Mouse (Mus musculus) forebrain, embryonic 14.5 days (tissue): ENCODE measurements around the gene Crb1. TPM values are rescaled to one million over a fixed set of nuclear protein-coding genes. Genes with fewer than 3 reads are reported as not detected.

Experiments used
- ATAC-seq: fragments of 200-750 bp; cut with Nextera tagmentation; 2 replicates; pipeline ENCODE4 v1.8.0; 2017; ENCODE audit warnings: mild to moderate bottlenecking, moderate library complexity
- DNase-seq: peaks from one replicate; pipeline ENCODE4 v3.0.0-alpha.2; 2015; ENCODE audit warnings: low spot score
- H3K27ac ChIP-seq: fragments of 300-500 bp; sonication (generic); 2 replicates; pipeline ENCODE4 v1.5.1; 2014; ENCODE audit warnings: low read depth, mild to moderate bottlenecking, control low read depth, low read length, moderate library complexity
- H3K27me3 ChIP-seq: fragments of 300-500 bp; sonication (generic); replicated peaks from 2 replicates; pipeline ENCODE4 v1.6.1; 2014; ENCODE audit warnings: low read length, control low read depth, mixed read lengths; ENCODE audit not compliant: control insufficient read depth, insufficient read depth
- H3K36me3 ChIP-seq: fragments of 300-500 bp; sonication (generic); 2 replicates; pipeline ENCODE4 v1.6.1; 2014; ENCODE audit warnings: low read length, control low read depth; ENCODE audit not compliant: control insufficient read depth, insufficient read depth
- H3K4me1 ChIP-seq: fragments of 300-500 bp; sonication (generic); 2 replicates; pipeline ENCODE4 v1.6.1; 2014; ENCODE audit warnings: antibody characterized with exemption, low read length, control low read depth; ENCODE audit not compliant: control insufficient read depth, insufficient read depth
- H3K4me2 ChIP-seq: fragments of 300-500 bp; sonication (generic); 2 replicates; pipeline ENCODE4 v1.6.1; 2014; ENCODE audit warnings: mild to moderate bottlenecking, control low read depth, low read length
- H3K4me3 ChIP-seq: fragments of 300-500 bp; sonication (generic); 2 replicates; pipeline ENCODE4 v1.5.1; 2014; ENCODE audit warnings: low read depth, low read length, control low read depth
- H3K9ac ChIP-seq: fragments of 300-500 bp; sonication (generic); 2 replicates; pipeline ENCODE4 v1.6.1; 2014; ENCODE audit warnings: mild to moderate bottlenecking, low read length, control low read depth, moderate library complexity
- H3K9me3 ChIP-seq: fragments of 300-500 bp; sonication (generic); replicated peaks from 2 replicates; pipeline ENCODE4 v1.6.1; 2016; ENCODE audit warnings: low read length, control low read depth, mixed read lengths; ENCODE audit not compliant: control insufficient read depth
- WGBS: fragments of 180-500 bp; shearing (Covaris S2); extraction: QIAGEN DNeasy Blood & Tissue Kit; methylation state at CpG from one replicate; pipeline ENCODE4 v1.1.7; 2014; 5-methylcytosine and 5-hydroxymethylcytosine counted together
- polyA plus RNA-seq: library from polyadenylated mRNA; unstranded; fragments of >200 nt; fragmentation: Nextera tagmentation; extraction: Ambion mirVana; gene quantifications from 2 replicates; pipeline ENCODE4 v1.2.1, GENCODE M21; 2014

Gene Crb1
- polyA plus RNA-seq, 1 experiment from 2014 or later, result 1.8 TPM

DNA sequence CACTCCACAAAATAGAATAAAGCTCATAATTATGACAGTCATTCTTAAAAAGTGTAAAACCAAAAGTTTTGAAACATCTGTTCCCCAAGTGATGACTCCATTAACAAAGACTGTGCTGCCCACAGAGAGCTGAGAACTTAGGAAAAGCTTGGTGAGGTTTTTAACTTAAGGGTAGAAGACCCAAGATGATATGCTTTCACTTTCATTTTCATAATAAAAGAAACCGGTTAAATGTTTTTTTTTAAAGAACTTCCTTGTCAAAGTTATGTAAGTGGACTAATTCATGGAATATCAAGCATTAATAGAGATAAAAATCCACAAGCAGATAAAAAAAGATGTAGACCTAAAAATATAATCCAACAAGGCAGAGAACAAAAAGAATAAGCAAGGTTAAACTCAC is 113.7 kb downstream of the Crb1 start:
- no peak overlapping the region for H3K4me2 ChIP-seq
- no peak overlapping the region for H3K9ac ChIP-seq
- no peaks in the 10 kb centered on the region for H3K4me1 ChIP-seq
- DNase-seq (no peak), ATAC-seq (no peak)
- no peak overlapping the region for H3K4me3 ChIP-seq
- no peaks in the 10 kb centered on the region for H3K36me3 ChIP-seq
- 77% methylated on average over 1 of the region's 1 CpGs for WGBS
- no peaks in the 10 kb centered on the region for H3K9me3 ChIP-seq
- no peaks in the 10 kb centered on the region for H3K27me3 ChIP-seq
- no peak overlapping the region for H3K27ac ChIP-seq

DNA sequence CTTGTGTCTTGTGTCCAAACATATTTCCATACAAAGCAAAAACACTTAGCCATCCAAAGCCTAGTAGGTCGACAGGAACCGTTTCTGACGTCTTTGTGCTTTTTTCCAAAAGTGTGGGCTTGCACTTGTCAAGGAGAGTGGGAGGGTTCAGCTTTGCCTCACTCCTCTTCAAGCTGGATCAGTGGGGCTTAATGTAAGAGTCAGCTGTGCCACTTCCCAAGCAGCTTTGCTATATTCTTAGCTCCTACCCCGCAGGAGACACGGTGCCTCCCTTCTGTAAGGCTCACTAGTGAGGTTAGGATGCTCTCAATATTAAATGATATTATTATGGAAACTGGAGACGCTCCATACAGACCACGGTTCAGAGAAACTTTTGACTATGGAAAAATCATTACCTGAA is 121.3 kb downstream of the Crb1 start:
- Histone ChIP-seq H3K9me3 (no peaks in the 10 kb centered on the region), H3K27ac (no peak overlapping the region), H3K4me2 (no peak overlapping the region), H3K4me3 (no peak overlapping the region), H3K9ac (no peak overlapping the region), H3K36me3 (no peaks in the 10 kb centered on the region), H3K27me3 (no peaks in the 10 kb centered on the region), H3K4me1 (no peaks in the 10 kb centered on the region)
- ATAC-seq, result no peak
- 64% methylated on average over 7 of the region's 7 CpGs for WGBS
- DNase-seq, result no peak

DNA sequence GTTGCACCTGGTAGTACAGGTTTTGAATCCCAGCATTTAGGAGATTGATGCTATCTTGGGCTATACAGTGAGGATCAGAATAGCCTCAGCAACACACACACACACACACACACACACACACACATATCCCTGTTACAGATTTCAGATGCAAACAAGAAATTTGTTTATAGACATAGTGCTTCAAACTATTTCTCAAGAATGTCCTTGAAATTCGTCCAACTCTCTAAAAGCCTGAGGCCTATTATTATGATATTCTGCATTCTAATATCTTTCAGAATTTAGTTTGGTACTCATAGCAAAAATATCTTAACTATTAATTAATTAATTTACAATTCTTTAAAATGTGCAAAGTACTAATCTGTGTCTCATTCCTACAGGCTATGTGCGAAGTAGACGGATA is 124.9 kb downstream of the Crb1 start:
- WGBS, result 91% methylated on average over 3 of the region's 3 CpGs
- Histone ChIP-seq H3K4me3 (no peak overlapping the region), H3K9ac (no peak overlapping the region), H3K9me3 (no peaks in the 10 kb centered on the region), H3K36me3 (no peaks in the 10 kb centered on the region), H3K27ac (no peak overlapping the region), H3K27me3 (no peaks in the 10 kb centered on the region), H3K4me2 (no peak overlapping the region), H3K4me1 (no peaks in the 10 kb centered on the region)
- DNase-seq (no peak), ATAC-seq (no peak)

DNA sequence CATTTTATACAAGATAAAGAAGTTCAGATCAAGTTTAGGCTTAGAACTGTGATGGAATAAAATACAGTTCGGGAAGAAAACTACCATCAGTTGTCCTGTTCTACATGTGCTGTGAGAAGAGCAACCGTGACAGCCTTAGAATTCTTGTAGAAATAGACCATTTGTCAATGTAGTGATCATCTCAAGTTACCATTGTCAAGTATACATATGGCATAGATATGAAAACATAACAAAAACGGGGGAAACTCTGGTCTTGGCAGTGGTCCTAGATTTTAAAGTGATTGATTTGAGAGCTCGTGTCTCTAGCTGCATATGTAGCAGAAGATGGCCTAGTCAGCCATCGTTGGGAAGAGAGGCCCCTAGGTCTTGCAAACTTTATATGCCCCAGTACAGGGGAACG is 127.7 kb downstream of the Crb1 start:
- H3K27me3 ChIP-seq, result no peaks in the 10 kb centered on the region
- no peaks in the 10 kb centered on the region for H3K36me3 ChIP-seq
- H3K9me3 ChIP-seq, result no peaks in the 10 kb centered on the region
- H3K27ac ChIP-seq, result no peak overlapping the region
- H3K4me2 ChIP-seq, result no peak overlapping the region
- WGBS, result 85% methylated on average over 6 of the region's 6 CpGs
- ATAC-seq (no peak), DNase-seq (peak; percentile 14)
- no peak overlapping the region for H3K9ac ChIP-seq
- no peak overlapping the region for H3K4me3 ChIP-seq
- no peaks in the 10 kb centered on the region for H3K4me1 ChIP-seq

DNA sequence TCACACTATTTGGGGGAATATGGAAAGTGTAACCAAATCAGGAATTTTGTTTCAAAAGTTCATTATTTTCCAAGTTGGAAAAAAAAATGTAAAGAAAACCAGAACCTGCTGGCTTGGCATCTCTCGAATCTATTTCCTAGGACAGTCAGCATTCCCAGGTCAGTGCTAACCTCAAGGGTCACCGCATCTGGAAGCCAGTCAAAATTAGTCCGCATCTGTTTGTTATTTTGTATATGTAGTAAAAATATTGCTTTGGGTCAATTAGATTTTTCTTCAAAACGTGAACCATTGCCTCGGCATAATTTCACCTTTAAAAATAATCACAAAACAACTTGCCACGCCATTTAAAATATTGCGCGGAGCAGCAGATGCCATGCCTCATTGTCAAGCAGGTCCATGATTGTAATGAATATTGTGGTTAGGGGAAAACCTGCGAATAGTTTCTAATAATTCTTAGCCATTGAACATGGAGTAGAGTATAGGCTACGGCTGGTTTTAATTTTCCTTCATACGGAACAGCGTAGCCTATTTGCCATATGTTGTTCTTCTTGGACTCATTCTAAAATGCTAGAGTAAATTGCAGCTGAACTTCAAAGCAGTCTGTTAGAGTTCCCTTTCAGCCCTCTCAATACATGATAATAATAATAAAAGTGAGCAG is 130.0 kb downstream of the Crb1 start:
- no peak for DNase-seq
- no peaks in the 10 kb centered on the region for H3K4me1 ChIP-seq
- no peak overlapping the region for H3K4me2 ChIP-seq
- 91% methylated on average over 12 of the region's 12 CpGs for WGBS
- no peaks in the 10 kb centered on the region for H3K27me3 ChIP-seq
- no peak overlapping the region for H3K4me3 ChIP-seq
- H3K36me3 ChIP-seq, result no peaks in the 10 kb centered on the region
- H3K27ac ChIP-seq, result no peak overlapping the region
- ATAC-seq, result no peak
- no peaks in the 10 kb centered on the region for H3K9me3 ChIP-seq
- H3K9ac ChIP-seq, result no peak overlapping the region

DNA sequence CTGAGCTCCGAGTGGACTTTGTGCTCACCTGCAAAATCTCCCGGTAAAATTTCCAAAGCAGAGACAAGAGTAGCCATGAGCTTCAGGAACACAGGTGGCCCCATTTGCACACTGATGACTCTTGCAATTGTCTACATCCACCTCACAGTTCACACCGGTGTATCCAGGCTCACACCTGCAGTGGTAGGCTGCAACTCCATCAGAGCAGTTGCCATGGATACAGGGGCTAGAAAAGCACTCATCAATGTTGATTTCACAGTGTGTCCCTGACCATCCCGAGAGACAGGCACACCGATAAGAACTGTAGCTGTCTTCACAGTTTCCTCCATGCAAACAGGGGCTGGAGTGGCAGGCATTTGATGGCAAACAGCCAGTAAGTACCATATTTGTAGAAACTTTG is 140.1 kb downstream of the Crb1 start:
- no peak for DNase-seq
- no peak overlapping the region for H3K4me3 ChIP-seq
- H3K27ac ChIP-seq, result no peak overlapping the region
- H3K4me1 ChIP-seq, result no peaks in the 10 kb centered on the region
- ATAC-seq, result no peak
- 59% methylated on average over 5 of the region's 5 CpGs for WGBS
- no peak overlapping the region for H3K4me2 ChIP-seq
- H3K27me3 ChIP-seq, result no peaks in the 10 kb centered on the region
- no peaks in the 10 kb centered on the region for H3K36me3 ChIP-seq
- H3K9ac ChIP-seq, result no peak overlapping the region
- H3K9me3 ChIP-seq, result no peaks in the 10 kb centered on the region

DNA sequence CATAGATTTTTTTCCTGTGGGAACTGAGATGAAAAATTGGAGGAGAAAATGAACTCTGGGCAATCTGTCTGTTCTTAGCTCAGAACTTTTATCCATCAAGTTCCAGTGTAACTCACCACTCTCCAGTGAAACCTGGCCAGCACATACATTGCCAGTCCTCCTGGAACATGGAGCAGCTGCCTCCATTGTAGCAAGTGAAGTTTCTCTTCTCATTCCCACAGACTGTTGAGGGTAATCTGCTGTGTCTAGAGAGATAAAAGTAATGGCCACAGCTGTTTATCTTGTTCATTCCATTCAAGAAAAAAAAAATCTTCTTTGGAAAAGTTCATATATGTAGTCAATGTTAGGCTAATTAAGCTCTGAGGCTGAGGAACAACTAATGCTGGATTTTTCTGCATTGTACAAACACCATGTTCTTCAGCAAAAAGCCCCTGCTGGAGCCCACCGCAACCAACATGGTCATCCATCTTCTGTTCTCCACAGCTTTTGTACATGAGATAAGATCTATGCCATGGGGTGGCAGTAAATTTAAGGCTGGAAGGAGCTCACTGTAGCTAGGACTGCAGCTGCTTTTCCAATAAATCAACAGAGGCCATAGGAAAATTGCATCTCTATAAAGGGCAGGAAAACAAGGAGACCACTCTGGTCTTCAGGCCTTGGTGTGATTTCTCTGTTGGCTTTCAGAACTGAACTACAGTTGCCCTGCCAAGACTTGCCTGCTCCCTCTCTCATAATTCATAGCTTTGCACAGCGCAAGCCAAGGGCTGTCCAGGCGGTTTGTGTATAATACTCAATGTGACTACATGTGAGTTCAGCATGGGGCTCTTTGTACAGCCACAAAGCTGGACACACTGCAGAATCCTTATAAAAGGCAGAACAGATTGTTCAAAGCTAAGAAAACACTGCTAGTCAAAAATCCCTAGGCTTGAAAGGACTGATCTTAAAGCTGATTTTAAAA is 142.0 kb downstream of the Crb1 start:
- no peak for ATAC-seq
- WGBS, result 83% methylated on average over 3 of the region's 3 CpGs
- H3K27ac ChIP-seq, result no peak overlapping the region

DNA sequence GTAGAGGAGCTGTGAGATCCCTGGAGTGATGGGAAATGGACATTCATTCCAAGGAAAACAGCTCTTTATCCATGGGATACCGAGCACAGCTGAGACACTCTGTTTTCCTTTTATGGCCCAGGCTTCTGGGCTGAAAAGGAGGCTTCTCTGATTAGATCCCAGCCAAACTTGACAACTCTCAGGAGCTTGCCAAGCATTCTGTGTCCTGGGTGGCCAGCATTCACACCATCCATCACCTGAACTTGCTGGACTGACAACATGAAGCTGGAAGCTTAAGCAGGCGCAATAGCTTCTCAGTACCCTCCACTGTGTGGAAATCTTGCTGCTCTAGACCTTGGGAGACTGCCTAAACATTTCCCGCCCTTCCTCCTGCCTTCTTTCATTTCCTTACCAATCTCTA is 144.3 kb downstream of the Crb1 start:
- DNase-seq, result no peak
- H3K9ac ChIP-seq, result no peak overlapping the region
- no peak overlapping the region for H3K27ac ChIP-seq
- no peaks in the 10 kb centered on the region for H3K4me1 ChIP-seq
- H3K4me2 ChIP-seq, result no peak overlapping the region
- H3K36me3 ChIP-seq, result no peaks in the 10 kb centered on the region
- no peak for ATAC-seq
- no peaks in the 10 kb centered on the region for H3K9me3 ChIP-seq
- H3K4me3 ChIP-seq, result no peak overlapping the region
- 86% methylated on average over 3 of the region's 3 CpGs for WGBS
- H3K27me3 ChIP-seq, result no peaks in the 10 kb centered on the region

More for the DNA sequence above, 142.0 kb downstream of the Crb1 start:
- no peaks in the 10 kb centered on the region for H3K9me3 ChIP-seq
- DNase-seq, result no peak
- no peaks in the 10 kb centered on the region for H3K36me3 ChIP-seq
- H3K4me1 ChIP-seq, result no peaks in the 10 kb centered on the region
- no peaks in the 10 kb centered on the region for H3K27me3 ChIP-seq
- no peak overlapping the region for H3K9ac ChIP-seq
- H3K4me2 ChIP-seq, result no peak overlapping the region
- H3K4me3 ChIP-seq, result no peak overlapping the region
